Mouse (Mus musculus) kidney, postnatal 36 days (tissue): ENCODE results near the gene Stx8.

Experiments used
- DNase-seq, 2 experiments: peaks; one replicate each; pipeline ENCODE4 v3.0.0; 2021 to 2022; ENCODE audit warnings: mixed read lengths in 2 of 2

The Stx8 gene

GRCm38 (mm10) chr11:68201063-68201462 lies 235.1 kb downstream of the Stx8 start:
- no peak for DNase-seq

GRCm38 (mm10) chr11:68201811-68202459 lies 235.9 kb downstream of the Stx8 start:
- no peak for DNase-seq

GRCm38 (mm10) chr11:68202561-68202960 lies 236.6 kb downstream of the Stx8 start:
- no peak for DNase-seq

- DNase-seq: no peak
Observed at GRCm38 (mm10) chr11:68203658-68204315, 237.8 kb downstream of the Stx8 start.

GRCm38 (mm10) chr11:68204407-68204806 lies 238.4 kb downstream of the Stx8 start:
- DNase-seq: no peak

- DNase-seq: no peak
Observed at GRCm38 (mm10) chr11:68205572-68206229, 239.7 kb downstream of the Stx8 start.

- DNase-seq: no peak
Observed at GRCm38 (mm10) chr11:68208023-68208422, 242.0 kb downstream of the Stx8 start.

GRCm38 (mm10) chr11:68208582-68208981 lies 242.6 kb downstream of the Stx8 start:
- peak; percentile 30 to 54 for DNase-seq

GRCm38 (mm10) chr11:68209506-68209905 lies 243.5 kb downstream of the Stx8 start:
- DNase-seq: no peak

- peak; percentile 36 to 40 for DNase-seq
Observed at GRCm38 (mm10) chr11:68210714-68211113, 244.7 kb downstream of the Stx8 start.

GRCm38 (mm10) chr11:68211924-68212578 lies 246.1 kb downstream of the Stx8 start:
- DNase-seq: peak; percentile 52 to 81

GRCm38 (mm10) chr11:68213896-68214295 lies 247.9 kb downstream of the Stx8 start:
- peak; percentile 53 to 62 for DNase-seq

- DNase-seq: no peak
Observed at GRCm38 (mm10) chr11:68214496-68215205, 248.7 kb downstream of the Stx8 start.

GRCm38 (mm10) chr11:68215206-68215912 lies 249.4 kb downstream of the Stx8 start:
- peak; percentile 69 to 76 for DNase-seq

GRCm38 (mm10) chr11:68216041-68216440 lies 250.0 kb downstream of the Stx8 start:
- DNase-seq: no peak

- no peak for DNase-seq
Observed at GRCm38 (mm10) chr11:68220733-68221132, 254.7 kb downstream of the Stx8 start.

- no peak for DNase-seq
Observed at GRCm38 (mm10) chr11:68222209-68222608, 256.2 kb downstream of the Stx8 start.

GRCm38 (mm10) chr11:68223143-68223542 lies 257.1 kb downstream of the Stx8 start:
- DNase-seq: no peak

GRCm38 (mm10) chr11:68226654-68227057 lies 260.7 kb downstream of the Stx8 start:
- DNase-seq: no peak

- no peak for DNase-seq
Observed at GRCm38 (mm10) chr11:68227837-68228236, 261.8 kb downstream of the Stx8 start.

GRCm38 (mm10) chr11:68228941-68229665 lies 263.1 kb downstream of the Stx8 start:
- no peak for DNase-seq
